Mouse (Mus musculus): Measurements from ENCODE around the gene Mdfic.

The Mdfic gene

DNA sequence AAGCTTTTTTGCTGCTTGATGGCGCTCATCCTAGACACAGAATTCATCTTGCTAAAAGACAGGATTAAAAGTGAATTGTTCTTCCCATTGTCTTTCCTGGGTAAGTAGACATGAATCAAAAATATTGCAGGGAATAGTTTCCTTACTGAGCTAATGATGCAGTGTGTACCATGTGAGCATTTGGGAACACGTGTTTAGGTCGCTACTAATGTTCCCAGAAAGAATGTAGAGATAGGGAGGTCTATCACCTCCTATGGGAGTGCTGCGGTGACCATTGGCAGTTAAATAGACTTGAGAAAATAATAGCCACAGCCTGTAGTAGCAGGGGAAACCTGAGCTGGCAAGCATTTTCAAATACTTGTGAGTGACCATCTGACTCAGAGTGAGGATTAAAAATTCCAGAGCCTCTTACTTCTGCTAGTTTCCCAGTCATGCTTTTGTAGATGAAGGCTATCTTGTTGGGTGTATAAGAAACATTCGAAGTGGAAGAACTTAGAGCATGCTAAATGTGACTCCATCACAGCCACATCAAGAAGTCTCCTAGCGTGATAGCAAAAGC lies 22.2 kb downstream of the Mdfic start:
- DNase-seq (ENCODE audit: low spot score) = no peak

DNA sequence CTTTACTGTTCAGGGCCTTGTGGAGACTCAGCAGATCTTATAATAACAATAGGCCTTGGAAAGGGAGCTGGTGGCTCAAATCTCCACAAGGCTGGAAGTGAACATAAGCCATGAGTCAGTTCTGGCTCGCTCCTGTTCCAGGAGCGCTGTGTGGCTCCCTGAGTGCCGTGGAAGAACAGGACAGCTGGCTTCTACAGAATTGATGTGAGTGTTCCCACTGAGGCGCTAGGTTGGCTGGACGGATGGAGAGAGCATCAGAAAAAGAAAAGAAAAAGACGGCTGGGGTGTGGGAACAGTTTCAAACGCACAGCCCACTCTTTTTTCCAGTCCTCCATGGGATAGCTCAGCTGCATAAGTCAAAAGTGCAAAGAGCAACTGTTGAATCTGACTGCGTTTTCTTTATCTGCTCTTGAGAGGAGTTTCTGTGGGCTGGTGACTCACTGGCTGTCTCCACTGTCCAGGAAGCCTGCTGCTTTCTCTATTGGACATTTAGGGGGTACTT lies 22.9 kb downstream of the Mdfic start:
- no peak for DNase-seq (ENCODE audit: low spot score)

DNA sequence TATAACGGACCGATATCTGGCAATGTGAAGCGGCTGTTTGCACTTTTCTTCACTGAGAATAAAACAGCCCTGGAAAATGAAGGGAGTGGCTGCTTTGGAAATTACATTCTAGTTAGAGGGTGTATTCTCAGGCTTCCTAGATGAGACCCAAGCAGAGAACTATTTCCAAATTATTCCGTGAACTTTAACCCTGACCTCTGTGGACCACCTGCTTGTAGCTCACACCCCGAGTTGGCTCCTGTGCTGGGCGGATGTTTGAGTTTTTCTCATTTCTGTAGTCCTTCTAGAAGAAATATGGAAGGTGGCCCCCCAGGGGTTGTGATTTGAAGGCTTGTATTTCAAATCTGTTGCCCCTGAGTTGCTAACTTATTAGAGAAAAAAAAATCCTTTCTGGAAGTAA lies 23.3 kb downstream of the Mdfic start:
- DNase-seq (ENCODE audit: low spot score) = no peak

DNA sequence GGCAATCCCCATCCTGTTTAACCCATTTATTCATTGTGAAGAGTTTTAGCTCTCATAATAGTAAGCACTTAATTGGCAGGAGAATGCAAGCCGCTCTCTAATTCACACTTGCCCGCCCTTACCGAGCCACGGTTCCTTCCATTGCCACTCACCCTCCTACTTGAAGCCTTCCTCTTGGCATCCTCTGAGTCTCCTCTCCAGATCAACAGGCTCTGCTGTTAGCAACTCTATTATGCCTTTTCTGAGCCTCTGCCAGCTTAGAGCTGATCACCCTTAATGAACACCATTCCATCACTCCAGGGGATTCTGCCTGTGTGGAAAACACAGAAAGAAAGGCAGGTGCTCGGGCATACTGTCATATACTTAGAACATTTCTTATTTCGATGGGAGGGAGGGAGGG lies 24.9 kb downstream of the Mdfic start:
- no peak for DNase-seq (ENCODE audit: low spot score)

DNA sequence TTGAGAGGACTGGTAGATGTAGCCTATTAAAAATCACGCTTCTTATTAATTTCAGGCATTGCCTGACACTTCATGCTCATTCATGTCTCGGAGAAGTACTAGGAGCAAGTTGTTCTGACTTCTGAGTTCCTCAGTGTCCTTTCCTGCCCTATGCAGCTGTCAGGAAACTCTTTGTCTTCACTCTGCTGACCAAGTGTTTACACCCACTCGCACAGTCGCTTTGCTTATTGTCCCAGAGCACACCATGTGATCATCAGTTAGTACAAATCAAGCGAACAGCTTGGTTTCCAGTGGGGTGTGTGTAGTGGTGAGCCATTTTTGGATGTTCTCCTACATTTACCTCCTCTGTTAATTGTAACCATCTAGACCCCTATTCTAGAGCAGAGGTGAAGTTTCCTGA lies 25.4 kb downstream of the Mdfic start:
- DNase-seq (ENCODE audit: low spot score) = no peak

DNA sequence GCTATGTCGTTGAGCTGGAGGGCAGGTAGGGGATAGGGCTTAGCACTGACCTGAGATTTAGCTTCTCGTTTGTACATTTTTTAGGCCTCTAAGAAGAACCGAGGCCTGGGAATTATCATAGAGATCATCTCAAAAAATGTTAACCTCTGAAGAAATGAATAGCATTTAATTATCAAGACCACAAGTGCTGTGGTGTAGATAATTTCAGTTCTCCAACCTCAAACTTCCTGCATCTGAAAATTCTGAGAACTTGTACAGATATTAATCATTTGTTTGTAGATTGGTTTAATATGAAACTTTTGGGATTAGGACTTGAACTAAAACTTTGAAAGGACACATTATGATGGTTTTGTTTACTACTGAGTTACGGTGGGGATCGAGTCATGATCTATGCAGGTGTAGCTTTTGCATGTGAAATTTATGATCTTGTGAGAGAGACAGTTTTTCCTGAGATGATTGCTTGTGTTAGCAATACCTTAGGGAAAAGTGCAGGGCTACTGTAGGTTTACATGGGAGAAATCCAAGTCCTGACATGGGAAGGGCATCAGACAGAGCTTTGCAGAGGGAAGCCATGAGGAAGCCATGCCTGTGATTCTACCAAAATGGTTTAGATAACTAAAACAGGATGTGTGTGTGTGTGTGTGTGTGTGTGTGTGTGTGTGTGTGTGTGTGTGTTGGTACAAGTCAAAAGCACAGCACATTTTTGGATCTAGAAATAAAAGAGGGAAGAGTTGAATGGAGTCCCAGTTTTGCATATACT lies 27.1 kb downstream of the Mdfic start:
- DNase-seq (ENCODE audit: low spot score) = no peak

DNA sequence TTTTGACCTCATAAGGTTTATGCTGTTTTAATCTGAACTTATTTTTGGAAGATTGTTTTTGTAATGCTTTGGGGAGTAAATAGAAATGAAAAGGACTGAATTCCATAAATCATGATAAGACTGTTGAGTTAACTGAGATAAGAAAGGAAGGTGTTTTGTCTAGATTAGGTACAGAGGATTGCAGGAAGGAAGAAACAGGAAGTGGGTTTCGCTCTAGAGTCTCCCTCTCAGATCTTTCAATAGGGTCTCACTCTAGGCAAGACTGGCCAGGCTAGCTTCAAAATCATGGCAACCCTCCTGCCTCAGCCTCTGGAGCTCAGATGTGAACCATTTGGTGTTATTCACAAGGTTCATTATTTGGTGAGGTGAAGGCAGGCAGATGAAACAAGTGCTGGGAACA lies 27.8 kb downstream of the Mdfic start:
- DNase-seq (ENCODE audit: low spot score) = no peak

DNA sequence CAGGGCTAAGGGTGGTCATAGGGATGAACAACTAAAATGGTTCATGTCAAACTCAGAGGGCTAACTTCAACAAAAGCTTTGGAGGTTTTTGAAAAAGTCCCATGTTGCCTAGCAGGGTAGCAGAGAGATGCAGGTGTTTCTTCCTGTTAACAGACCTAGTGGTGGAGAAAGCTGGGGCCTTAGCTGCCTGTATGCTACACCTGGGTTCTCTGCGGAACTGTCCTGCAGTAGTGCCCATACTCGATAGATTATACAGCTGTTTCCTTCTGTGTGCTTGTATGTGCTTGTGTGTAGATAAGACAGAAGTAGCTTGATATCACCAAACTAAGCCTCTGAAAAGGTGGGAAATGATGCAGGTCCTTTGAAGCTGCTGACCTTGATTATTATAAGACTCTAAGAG lies 28.5 kb downstream of the Mdfic start:
- no peak for DNase-seq (ENCODE audit: low spot score)

DNA sequence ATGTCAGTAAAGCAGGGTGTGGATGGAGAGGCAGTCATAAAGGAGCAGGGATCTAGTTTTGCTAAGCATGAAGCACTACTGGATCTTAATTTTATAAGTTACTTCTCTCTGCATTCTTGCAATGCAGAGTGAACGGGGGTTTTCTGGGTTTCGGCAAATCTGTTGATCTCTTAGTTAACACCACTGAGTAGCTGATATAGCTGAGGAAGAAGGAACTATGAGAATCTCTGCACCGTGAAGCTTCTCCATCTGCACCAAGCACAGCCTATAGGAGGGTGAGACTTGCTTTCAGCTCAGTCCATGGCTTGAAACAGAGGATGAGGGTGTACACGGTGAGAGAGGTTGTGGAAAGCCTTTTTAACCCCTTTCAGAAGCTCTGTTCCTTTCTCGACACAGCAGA lies 29.6 kb downstream of the Mdfic start:
- no peak for DNase-seq (ENCODE audit: low spot score)

DNA sequence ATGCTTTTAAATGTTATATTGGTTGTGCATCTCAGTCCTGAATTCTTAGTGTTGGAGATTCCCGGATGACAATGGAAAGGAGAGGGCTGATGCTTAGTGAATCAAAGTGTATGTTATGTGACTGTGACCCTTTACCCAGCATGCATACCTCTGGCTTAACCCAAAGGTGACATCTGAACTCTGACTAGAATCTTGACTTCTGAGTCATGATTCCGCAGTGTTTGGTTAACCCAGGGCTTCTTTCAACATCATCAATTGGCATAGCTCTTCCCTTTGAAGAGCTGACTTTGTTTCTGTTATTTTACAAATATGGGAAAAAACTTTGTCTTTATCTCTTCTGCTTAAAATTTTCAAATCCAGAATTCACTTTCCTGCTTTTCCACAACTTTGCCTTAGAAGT lies 30.9 kb downstream of the Mdfic start:
- no peak for DNase-seq (ENCODE audit: low spot score)

DNA sequence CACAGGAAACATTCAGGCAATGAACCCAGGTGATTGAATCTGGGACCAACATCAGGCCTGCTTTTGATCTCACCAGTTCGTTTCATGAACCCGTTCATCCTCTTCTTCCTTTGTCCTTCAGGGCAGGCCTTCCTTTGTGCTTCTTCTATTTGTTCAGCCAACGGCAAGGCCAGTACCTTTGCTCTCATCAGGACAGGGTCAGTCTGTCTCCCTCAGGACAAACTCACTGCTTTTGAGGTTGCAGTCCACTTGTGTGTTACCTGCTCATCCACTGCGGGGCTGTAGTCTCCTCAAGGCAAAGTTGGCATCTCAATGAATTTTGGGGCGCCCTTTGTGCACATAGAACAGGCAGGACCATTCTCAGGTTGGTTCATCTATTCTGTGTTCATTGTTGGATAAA lies 31.7 kb downstream of the Mdfic start:
- DNase-seq (ENCODE audit: low spot score) = no peak

DNA sequence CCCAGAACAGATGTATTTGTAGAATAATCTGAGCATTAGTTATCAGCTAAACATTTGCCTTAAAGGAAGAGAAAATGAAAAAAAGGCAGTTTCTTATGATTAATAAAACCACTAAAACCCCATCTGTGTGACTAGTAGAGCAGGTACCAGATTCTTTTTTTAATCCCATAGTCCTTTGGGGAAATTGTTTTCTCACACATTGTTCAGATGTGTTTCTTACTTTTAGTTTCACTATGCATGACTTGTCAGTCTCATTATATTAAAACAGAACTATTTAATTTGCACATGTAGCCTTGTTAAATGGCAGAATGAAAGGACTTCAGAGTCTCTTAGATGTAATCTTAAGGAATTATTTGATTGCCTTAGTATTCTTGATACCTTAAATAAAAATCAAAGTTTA lies 32.7 kb downstream of the Mdfic start:
- DNase-seq (ENCODE audit: low spot score) = no peak

DNA sequence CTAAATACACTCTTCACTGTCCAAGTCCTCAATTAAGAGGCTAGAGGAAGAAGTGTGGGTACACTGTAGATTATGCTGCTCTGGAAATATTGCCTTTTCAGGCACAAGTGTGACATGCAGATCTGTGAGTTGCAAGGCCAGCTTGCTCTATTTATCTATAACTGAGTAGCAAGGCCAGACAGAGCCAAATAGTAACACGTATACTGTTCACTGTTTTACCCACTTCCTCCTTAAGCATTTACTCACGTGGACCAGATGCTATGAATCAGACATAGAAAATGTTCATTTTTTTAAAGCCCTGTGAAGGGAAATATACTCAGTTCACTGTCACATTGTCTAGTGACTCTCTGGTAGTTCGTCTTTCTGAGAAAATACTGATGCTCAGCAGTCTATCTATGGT lies 37.9 kb downstream of the Mdfic start:
- DNase-seq (ENCODE audit: low spot score) = no peak

DNA sequence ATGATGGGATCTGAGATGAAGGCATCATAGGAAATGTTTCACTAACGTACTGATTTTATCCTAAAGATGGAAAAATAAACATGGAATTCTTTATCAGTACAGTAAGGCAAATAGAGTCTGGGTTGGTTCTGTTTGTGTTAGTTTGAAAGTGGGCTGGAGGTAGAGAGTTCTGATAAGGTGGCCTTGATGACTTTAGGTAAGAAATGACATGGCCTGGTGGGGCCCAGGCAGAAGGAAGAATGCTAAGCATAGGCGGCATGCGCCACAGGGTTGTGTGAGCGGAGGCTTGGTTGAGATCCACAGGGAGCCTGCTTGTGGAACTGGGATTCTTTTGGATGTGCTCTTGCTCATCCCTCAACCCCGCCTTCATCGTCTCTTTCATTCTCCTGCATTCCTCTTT lies 40.3 kb downstream of the Mdfic start:
- DNase-seq (ENCODE audit: low spot score) = no peak

DNA sequence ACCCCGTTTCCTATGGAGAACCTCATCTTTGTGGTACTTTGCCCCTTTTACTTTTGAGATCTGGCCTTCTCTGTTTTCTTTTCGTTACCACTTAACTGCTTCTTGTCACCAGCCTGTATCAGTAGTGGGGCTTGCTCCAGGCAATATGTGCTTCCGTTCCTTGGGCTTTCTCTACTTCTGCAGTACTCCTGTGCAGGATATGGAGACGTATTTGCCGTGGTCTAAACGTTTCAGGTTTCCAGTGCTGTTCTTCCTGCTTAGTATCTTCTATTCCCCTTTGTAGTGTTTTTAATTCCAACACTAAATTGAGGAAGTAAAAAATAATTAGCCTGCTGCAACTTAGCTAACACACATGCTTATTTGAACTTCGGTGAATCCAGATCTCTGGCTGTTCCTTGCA lies 43.6 kb downstream of the Mdfic start:
- no peak for DNase-seq (ENCODE audit: low spot score)

DNA sequence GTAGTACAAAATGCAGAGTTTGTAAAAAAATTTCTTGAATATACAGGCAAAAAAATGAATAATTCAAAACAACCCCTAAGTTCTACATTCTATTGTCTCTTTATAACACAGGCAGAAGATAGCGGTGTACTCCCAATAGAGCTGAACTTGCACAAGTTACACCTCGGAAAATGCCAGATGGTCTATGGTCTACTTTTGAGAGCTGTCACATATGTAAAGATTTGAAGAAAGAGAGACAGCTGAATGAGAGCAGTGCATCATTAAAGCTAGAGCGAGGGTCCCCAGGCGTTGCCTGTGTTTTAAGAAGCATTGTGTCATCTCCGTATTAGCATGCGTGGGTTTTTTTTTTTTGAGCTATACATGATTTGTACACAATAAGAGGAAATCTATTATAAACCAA lies 47.0 kb downstream of the Mdfic start:
- no peak for DNase-seq (ENCODE audit: low spot score)

DNA sequence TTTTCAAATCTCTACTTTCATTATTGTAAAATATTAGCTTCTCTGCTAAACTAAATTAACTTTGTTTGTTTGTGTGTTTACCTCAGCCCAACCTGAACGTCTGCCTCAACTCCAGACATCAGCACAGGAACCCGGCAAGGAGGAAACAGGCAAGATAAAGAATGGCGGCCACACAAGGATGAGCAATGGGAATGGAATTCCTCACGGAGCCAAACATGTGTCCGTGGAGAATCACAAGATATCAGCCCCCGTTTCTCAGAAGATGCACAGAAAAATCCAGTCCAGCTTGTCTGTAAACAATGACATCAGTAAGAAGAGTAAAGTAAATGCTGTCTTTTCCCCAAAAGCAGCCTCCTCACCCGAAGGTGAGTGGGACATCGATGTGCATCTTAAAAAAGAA lies 49.7 kb downstream of the Mdfic start:
- DNase-seq (ENCODE audit: low spot score) = no peak

DNA sequence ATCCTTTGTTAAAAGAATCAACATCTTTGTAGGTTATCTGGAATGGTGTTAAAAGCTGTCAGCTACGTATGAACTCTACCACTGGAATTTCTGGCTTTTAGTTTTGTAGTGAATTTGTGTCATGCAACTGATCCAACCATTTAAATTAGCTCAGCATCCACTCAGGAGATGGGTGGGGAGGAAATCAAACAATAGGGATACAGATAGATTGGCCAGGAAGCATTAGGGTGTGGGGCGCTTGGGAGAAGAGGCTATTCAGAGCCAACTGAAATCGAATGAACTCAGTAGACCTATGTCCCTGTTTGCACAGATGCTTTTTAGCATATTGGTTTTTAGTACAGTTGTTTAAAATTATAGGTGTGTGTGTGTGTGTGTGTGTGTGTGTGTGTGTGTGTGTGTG lies 56.6 kb downstream of the Mdfic start:
- no peak for DNase-seq (ENCODE audit: low spot score)

DNA sequence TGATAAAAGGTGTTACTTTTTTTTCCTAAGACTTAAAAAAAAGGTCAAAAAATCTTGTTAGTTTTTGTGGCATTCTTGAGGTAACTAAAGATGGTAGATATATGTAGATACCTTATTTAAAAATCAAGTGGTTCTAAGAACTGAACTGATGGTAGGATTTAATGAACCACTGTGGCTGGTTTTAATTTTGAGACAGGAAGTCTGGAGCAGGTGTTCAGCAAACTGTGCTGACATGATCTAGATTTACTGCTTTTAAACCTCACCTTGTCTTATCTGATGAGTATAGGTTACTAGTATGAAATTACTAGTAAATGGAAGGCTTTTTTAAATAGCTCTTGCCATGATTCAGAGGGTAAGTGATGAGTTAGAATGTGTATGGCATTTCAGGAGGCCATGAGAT lies 59.7 kb downstream of the Mdfic start:
- no peak for DNase-seq (ENCODE audit: low spot score)

DNA sequence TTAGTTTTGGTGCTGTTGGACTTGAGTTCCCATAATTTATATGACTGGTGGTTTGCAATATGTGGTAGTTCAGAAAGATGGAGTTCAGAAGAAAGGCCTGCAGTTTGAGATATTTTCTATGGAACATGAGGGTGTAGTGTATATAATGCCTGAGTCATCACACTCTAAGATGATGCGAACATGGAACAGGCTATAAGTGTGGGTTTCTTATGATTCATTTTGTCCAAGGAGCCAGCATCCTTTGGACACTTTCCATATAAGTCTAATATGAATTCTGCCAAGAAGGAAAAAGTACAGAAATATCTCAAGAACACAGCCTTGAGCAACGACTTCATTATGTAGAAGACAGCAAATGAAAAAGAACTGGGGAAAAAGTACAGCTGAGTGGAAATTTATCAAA lies 60.2 kb downstream of the Mdfic start:
- DNase-seq (ENCODE audit: low spot score) = no peak

DNA sequence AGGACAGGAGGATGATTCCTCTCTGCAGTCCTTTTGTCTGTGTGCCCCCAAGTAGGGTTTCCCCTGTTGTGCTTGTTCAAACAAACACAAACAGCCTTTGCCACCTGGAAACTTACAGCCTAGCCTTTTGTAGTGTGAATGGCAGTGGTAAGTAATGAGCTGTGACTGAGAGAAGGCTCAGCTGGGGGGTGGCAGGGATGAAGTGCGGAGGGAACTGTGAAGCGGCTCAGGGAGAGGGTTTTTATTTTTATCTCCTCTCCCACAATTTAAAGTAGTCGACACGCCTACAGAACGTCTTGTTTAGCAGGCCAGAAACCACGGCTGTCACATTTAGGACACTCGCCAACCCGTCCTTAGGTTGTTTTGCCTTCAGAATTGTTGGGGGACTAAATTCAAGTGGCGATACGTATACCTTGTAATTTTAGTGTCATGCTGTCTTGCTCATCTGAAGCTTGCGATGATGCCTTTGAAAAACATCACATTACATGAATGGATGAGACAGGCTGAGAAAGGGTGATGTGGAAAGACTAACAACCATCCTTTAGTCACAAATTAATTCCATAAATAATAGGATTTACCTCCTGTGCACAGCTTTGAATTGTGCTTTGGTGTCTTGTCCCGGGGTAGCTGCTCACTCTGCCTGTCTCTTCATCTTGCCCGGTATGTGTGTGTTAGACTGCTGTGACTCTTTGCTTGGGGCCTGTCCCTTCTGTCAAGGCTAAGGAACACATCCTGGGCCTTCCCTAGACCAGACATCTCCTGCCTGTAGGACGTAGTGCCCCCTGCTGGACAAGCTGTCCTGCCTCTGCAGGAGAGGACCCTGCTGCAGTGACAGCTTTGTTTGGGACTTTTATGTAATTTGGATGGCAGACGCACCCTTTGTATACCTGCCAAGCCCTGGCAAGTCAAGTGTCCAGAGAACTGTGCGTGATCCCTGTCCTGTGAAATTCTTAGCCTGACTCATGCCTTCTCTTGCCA lies 69.4 kb downstream of the Mdfic start:
- peak; percentile 80 for DNase-seq (ENCODE audit: low spot score)

DNA sequence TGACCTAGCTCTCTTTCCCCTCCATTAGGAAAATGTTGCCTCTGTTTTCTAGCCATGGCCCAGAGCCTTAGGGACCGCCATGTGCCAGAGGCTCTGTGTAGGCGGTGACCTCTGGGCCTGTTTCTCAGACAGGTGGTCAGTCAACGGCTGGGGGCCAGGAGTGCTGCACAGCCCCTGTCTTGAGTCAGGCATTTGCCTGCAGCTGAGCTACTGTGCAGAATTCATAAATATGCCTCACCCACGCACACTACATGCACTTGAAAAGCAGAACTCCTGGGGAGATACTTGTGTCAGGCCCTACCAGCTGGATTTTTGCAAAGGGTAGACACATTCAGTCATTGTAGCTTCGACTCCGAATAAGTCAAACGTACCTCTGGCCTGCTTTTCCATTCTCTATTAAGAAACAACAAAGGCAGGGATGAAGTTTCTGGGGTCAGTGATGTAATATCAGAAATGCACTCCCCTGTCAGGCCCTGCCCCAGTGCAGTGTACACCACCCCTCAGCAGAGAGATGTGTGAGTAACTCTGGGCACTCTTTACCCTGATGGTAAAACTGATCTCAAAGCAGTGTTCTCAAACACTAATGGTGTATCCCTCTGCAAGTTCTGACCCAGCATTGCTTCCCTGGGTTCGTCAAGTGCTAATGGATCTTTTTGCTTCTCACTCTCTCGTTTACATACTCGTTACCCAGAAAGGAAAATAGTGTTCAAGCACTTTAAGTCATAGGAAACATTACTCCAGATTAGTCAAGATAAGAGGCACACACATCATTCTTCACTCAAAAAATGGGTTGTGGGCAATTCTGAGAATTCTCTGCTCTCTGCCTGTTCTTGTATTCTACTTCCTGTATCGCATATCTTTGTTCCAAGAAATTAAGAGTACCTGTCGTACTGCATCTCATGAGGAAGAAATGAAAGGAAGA lies 72.5 kb downstream of the Mdfic start:
- DNase-seq (ENCODE audit: low spot score) = peak; percentile 7

All from embryo, embryonic 10 days (tissue).